Mouse (Mus musculus) bone marrow macrophage, adult 2 months (primary cell): Measurements from ENCODE around the gene Acoxl.

Experiments
- CTCF ChIP-seq: IDR thresholded peaks from 2 replicates; pipeline ENCODE4 v1.5.1; 2012; ENCODE audit warnings: low read depth, mild to moderate bottlenecking, low read length, moderate library complexity
- POLR2A ChIP-seq: IDR thresholded peaks from 2 replicates; pipeline ENCODE4 v1.6.1; 2012; ENCODE audit warnings: mild to moderate bottlenecking, low read depth, low read length, borderline replicate concordance

DNA sequence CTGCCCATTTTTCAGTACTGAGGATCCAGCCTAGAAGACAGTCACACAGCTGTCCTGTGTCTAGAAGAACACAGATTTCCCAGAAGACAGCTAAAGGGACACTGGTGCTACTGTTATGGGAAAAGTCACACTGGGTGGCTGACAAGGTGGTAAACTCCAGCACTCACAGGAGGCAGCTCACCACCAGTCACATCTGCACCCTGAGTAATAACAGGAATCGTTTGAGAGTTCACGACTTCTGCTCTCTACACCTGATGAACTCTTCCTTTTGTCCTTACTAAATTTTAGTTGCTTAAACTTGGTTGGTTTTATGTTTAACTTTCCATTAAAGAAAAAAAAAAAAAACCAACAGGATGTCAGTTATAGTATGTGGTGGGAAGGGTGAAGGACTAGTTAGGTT is 255.9 kb downstream of the Acoxl start:
- no peak for TF ChIP-seq CTCF
- no peak for TF ChIP-seq POLR2A
